Mouse (Mus musculus) ES-Bruce4 (cell line): ENCODE measurements around the gene Clip1. TPM values are rescaled to one million over a fixed set of nuclear protein-coding genes. Genes with fewer than 3 reads are reported as not detected.
A peak's percentile ranks its signal among the peaks of the same experiment; 100 is the strongest.

Experiments
- H3K27ac ChIP-seq: 2 replicates; pipeline ENCODE4 v1.5.1; 2012; ENCODE audit warnings: low read length, inconsistent platforms; ENCODE audit not compliant: insufficient read depth
- H3K27me3 ChIP-seq: 2 replicates; pipeline ENCODE4 v1.6.1; 2012; ENCODE audit warnings: mild to moderate bottlenecking, low read length, inconsistent platforms; ENCODE audit not compliant: control insufficient read depth, poor library complexity, insufficient read depth, severe bottlenecking
- H3K36me3 ChIP-seq: 2 replicates; pipeline ENCODE4 v1.6.1; 2012; ENCODE audit warnings: inconsistent platforms, mild to moderate bottlenecking, low read length, moderate library complexity; ENCODE audit not compliant: control insufficient read depth, poor library complexity, insufficient read depth, severe bottlenecking
- H3K4me1 ChIP-seq: one replicate; pipeline ENCODE4 v1.8.1; 2011; ENCODE audit warnings: low read length; ENCODE audit not compliant: control insufficient read depth, insufficient read depth
- H3K4me3 ChIP-seq: 2 replicates; pipeline ENCODE4 v1.5.1; 2011; ENCODE audit warnings: low read depth, mild to moderate bottlenecking, low read length
- H3K9ac ChIP-seq: 2 replicates; pipeline ENCODE4 v1.6.1; 2012; ENCODE audit warnings: low read depth, mild to moderate bottlenecking, inconsistent platforms; ENCODE audit not compliant: poor library complexity, severe bottlenecking
- H3K9me3 ChIP-seq: replicated peaks from 2 replicates; pipeline ENCODE4 v1.6.1; 2012; ENCODE audit warnings: mild to moderate bottlenecking, low read length, inconsistent platforms; ENCODE audit not compliant: control insufficient read depth, poor library complexity, insufficient read depth, severe bottlenecking
- CTCF ChIP-seq: IDR thresholded peaks from one replicate; pipeline ENCODE4 v1.8.1; 2011; ENCODE audit warnings: low read depth, low read length
- EP300 ChIP-seq: IDR thresholded peaks from 2 replicates; pipeline ENCODE4 v1.6.1; 2011; ENCODE audit warnings: low read depth, low read length; ENCODE audit not compliant: insufficient read depth
- POLR2A ChIP-seq: IDR thresholded peaks from one replicate; pipeline ENCODE4 v1.8.1; 2011; ENCODE audit warnings: low read length; ENCODE audit not compliant: insufficient read depth
- polyA plus RNA-seq: library from polyadenylated mRNA; stranded (reverse); fragments of >200 nt; gene quantifications from 2 replicates; pipeline ENCODE4 v1.2.4, GENCODE M21; 2011; ENCODE audit warnings: low read depth; ENCODE audit not compliant: missing spikeins, insufficient read depth, insufficient read length

Gene Clip1
- polyA plus RNA-seq, 1 experiment, result 42.2 TPM

- Histone ChIP-seq H3K9me3 (no peaks in the 10 kb centered on the region), H3K27ac (no peak overlapping the region), H3K27me3 (no peaks in the 10 kb centered on the region), H3K36me3 (peaks cover 56% of the 10 kb centered on the region), H3K4me1 (no peaks in the 10 kb centered on the region), H3K9ac (no peak overlapping the region), H3K4me3 (no peak overlapping the region)
- TF ChIP-seq POLR2A (no peak), EP300 (no peak), CTCF (no peak)
These were observed 29.4 kb upstream of the Clip1 start for GRCm38 (mm10) chr5:123713782-123714181.

- Histone ChIP-seq H3K9ac (no peak overlapping the region), H3K27ac (no peak overlapping the region), H3K4me1 (no peaks in the 10 kb centered on the region), H3K9me3 (no peaks in the 10 kb centered on the region), H3K4me3 (no peak overlapping the region), H3K36me3 (peaks cover 71% of the 10 kb centered on the region), H3K27me3 (no peaks in the 10 kb centered on the region)
- TF ChIP-seq CTCF (no peak), POLR2A (no peak), EP300 (no peak)
These were observed 25.2 kb upstream of the Clip1 start for GRCm38 (mm10) chr5:123709571-123709970.

GRCm38 (mm10) chr5:123708598-123708997 lies 24.2 kb upstream of the Clip1 start:
- H3K4me3 ChIP-seq, result no peak overlapping the region
- H3K4me1 ChIP-seq, result no peaks in the 10 kb centered on the region
- H3K36me3 ChIP-seq, result peaks cover 64% of the 10 kb centered on the region
- no peak overlapping the region for H3K9ac ChIP-seq
- TF ChIP-seq EP300, result no peak
- no peaks in the 10 kb centered on the region for H3K9me3 ChIP-seq
- no peaks in the 10 kb centered on the region for H3K27me3 ChIP-seq
- no peak overlapping the region for H3K27ac ChIP-seq

GRCm38 (mm10) chr5:123700625-123701024 lies 16.2 kb upstream of the Clip1 start:
- TF ChIP-seq CTCF (no peak), EP300 (no peak), POLR2A (no peak)
- Histone ChIP-seq H3K9me3 (no peaks in the 10 kb centered on the region), H3K9ac (no peak overlapping the region), H3K4me1 (no peaks in the 10 kb centered on the region), H3K4me3 (no peak overlapping the region), H3K36me3 (peaks cover 40% of the 10 kb centered on the region), H3K27me3 (no peaks in the 10 kb centered on the region), H3K27ac (no peak overlapping the region)

- Histone ChIP-seq H3K27ac (no peak overlapping the region), H3K36me3 (peaks cover 31% of the 10 kb centered on the region), H3K4me1 (no peaks in the 10 kb centered on the region), H3K4me3 (no peak overlapping the region), H3K27me3 (no peaks in the 10 kb centered on the region), H3K9ac (no peak overlapping the region), H3K9me3 (no peaks in the 10 kb centered on the region)
- peak; percentile 75 for TF ChIP-seq CTCF
- TF ChIP-seq EP300, result no peak
These were observed 14.8 kb upstream of the Clip1 start for GRCm38 (mm10) chr5:123699198-123699597.

GRCm38 (mm10) chr5:123696961-123697360 lies 12.5 kb upstream of the Clip1 start:
- H3K9ac ChIP-seq, result no peak overlapping the region
- no peak overlapping the region for H3K27ac ChIP-seq
- H3K36me3 ChIP-seq, result peaks cover 20% of the 10 kb centered on the region
- no peak for TF ChIP-seq POLR2A
- no peak overlapping the region for H3K4me3 ChIP-seq
- no peaks in the 10 kb centered on the region for H3K9me3 ChIP-seq
- no peaks in the 10 kb centered on the region for H3K27me3 ChIP-seq
- no peaks in the 10 kb centered on the region for H3K4me1 ChIP-seq

- no peak overlapping the region for H3K4me3 ChIP-seq
- H3K36me3 ChIP-seq, result peaks cover 18% of the 10 kb centered on the region
- TF ChIP-seq EP300, result no peak
- no peak for TF ChIP-seq CTCF
- no peak for TF ChIP-seq POLR2A
- H3K27ac ChIP-seq, result no peak overlapping the region
- H3K9me3 ChIP-seq, result no peaks in the 10 kb centered on the region
- no peaks in the 10 kb centered on the region for H3K4me1 ChIP-seq
- no peaks in the 10 kb centered on the region for H3K27me3 ChIP-seq
- no peak overlapping the region for H3K9ac ChIP-seq
These were observed 11.8 kb upstream of the Clip1 start for GRCm38 (mm10) chr5:123696244-123696643.
